Mouse (Mus musculus) midbrain, embryonic 10.5 days (tissue): ENCODE measurements at regions not wholly inside any gene's neighbourhood (a gene's known extent, or its start where the extent isn't known, plus 50 kb on each side); places are given as distances from the start of the nearest gene placed in this dataset.

Source experiments
- DNase-seq: peaks from one replicate; pipeline ENCODE4 v3.0.0-alpha.2; 2017; ENCODE audit warnings: low spot score
- H3K27ac ChIP-seq: fragments of 300-500 bp; sonication (generic); replicated peaks from 2 replicates; pipeline ENCODE4 v1.5.1; 2016; ENCODE audit warnings: mild to moderate bottlenecking
- H3K27me3 ChIP-seq: fragments of 300-500 bp; sonication (generic); 2 replicates; pipeline ENCODE4 v1.6.1; 2016; ENCODE audit warnings: low read depth, mild to moderate bottlenecking; ENCODE audit not compliant: poor library complexity, severe bottlenecking
- H3K36me3 ChIP-seq: fragments of 300-500 bp; sonication (generic); 2 replicates; pipeline ENCODE4 v1.6.1; 2016; ENCODE audit warnings: mild to moderate bottlenecking, moderate library complexity
- H3K4me1 ChIP-seq: fragments of 300-500 bp; sonication (generic); 2 replicates; pipeline ENCODE4 v1.6.1; 2016
- H3K4me3 ChIP-seq: fragments of 300-500 bp; sonication (generic); 2 replicates; pipeline ENCODE4 v1.5.1; 2016; ENCODE audit warnings: mild to moderate bottlenecking, moderate library complexity
- H3K9me3 ChIP-seq: fragments of 300-500 bp; sonication (generic); replicated peaks from 2 replicates; pipeline ENCODE4 v1.6.1; 2016; ENCODE audit warnings: mild to moderate bottlenecking
- WGBS: fragments of 180-500 bp; shearing (Covaris S2); methylation state at CpG from one replicate; pipeline ENCODE4 v1.1.7; 2016; 5-methylcytosine and 5-hydroxymethylcytosine counted together

- WGBS, result 45% methylated on average over 6 of the region's 6 CpGs
- no peak for DNase-seq
Observed at GRCm38 (mm10) chr6:145310601-145311000, 60.6 kb upstream of the Kras start.

GRCm38 (mm10) chr6:145309025-145309424, 59.0 kb upstream of the Kras start:
- WGBS, result 91% methylated on average over 3 of the region's 3 CpGs
- Histone ChIP-seq H3K36me3 (no peaks in the 10 kb centered on the region), H3K27ac (no peak overlapping the region), H3K9me3 (no peaks in the 10 kb centered on the region), H3K4me3 (no peak overlapping the region), H3K4me1 (peaks cover 18% of the 10 kb centered on the region), H3K27me3 (no peaks in the 10 kb centered on the region)
- no peak for DNase-seq

More at GRCm38 (mm10) chr6:145310601-145311000, 60.6 kb upstream of the Kras start:
- Histone ChIP-seq H3K36me3 (no peaks in the 10 kb centered on the region), H3K27ac (no peak overlapping the region; the same call in 1 of the 2 replicates), H3K4me1 (peaks cover 16% of the 10 kb centered on the region), H3K27me3 (no peaks in the 10 kb centered on the region), H3K9me3 (no peaks in the 10 kb centered on the region), H3K4me3 (no peak overlapping the region)

GRCm38 (mm10) chr6:145307237-145307636, 57.2 kb upstream of the Kras start:
- no peak for DNase-seq
- Histone ChIP-seq H3K4me3 (no peak overlapping the region), H3K4me1 (peaks cover 29% of the 10 kb centered on the region), H3K27me3 (peaks cover 11% of the 10 kb centered on the region; the same call in 1 of the 2 replicates), H3K36me3 (no peaks in the 10 kb centered on the region), H3K9me3 (no peaks in the 10 kb centered on the region), H3K27ac (peak overlapping the region; percentile 38; the same call in 1 of the 2 replicates)
- 95% methylated on average over 8 of the region's 8 CpGs for WGBS

- DNase-seq, result no peak
- Histone ChIP-seq H3K9me3 (no peaks in the 10 kb centered on the region), H3K36me3 (no peaks in the 10 kb centered on the region), H3K4me1 (peaks cover 29% of the 10 kb centered on the region), H3K27ac (peak overlapping the region; percentile 38; the same call in 1 of the 2 replicates), H3K27me3 (peaks cover 11% of the 10 kb centered on the region; the same call in 1 of the 2 replicates), H3K4me3 (no peak overlapping the region)
- 79% methylated on average over 18 of the region's 18 CpGs for WGBS
Observed at GRCm38 (mm10) chr6:145306331-145307124, 56.5 kb upstream of the Kras start.

- Histone ChIP-seq H3K4me3 (no peak overlapping the region), H3K27ac (no peak overlapping the region), H3K27me3 (peaks cover 11% of the 10 kb centered on the region; the same call in 1 of the 2 replicates), H3K9me3 (no peaks in the 10 kb centered on the region), H3K4me1 (peaks cover 26% of the 10 kb centered on the region), H3K36me3 (no peaks in the 10 kb centered on the region)
- 94% methylated on average over 5 of the region's 5 CpGs for WGBS
- no peak for DNase-seq
Observed at GRCm38 (mm10) chr6:145305669-145306068, 55.6 kb upstream of the Kras start.

- peak overlapping the region; percentile 76 for H3K27ac ChIP-seq
- WGBS, result 21% methylated on average over 18 of the region's 18 CpGs
- peak overlapping the region; percentile 30 for H3K4me3 ChIP-seq
Observed at GRCm38 (mm10) chr6:145303641-145304070, 53.6 kb upstream of the Kras start.

GRCm38 (mm10) chr6:145302907-145303640, 53.0 kb upstream of the Kras start:
- Histone ChIP-seq H3K27ac (peak overlapping the region; percentile 76), H3K9me3 (no peaks in the 10 kb centered on the region), H3K4me3 (peak overlapping the region; percentile 30), H3K36me3 (no peaks in the 10 kb centered on the region), H3K4me1 (peaks cover 25% of the 10 kb centered on the region), H3K27me3 (peaks cover 11% of the 10 kb centered on the region; the same call in 1 of the 2 replicates)
- peak; percentile 17 for DNase-seq
- 65% methylated on average over 22 of the region's 22 CpGs for WGBS

More at GRCm38 (mm10) chr6:145303641-145304070, 53.6 kb upstream of the Kras start:
- peak; percentile 46 for DNase-seq
- H3K9me3 ChIP-seq, result no peaks in the 10 kb centered on the region
- H3K4me1 ChIP-seq, result peaks cover 25% of the 10 kb centered on the region
- H3K27me3 ChIP-seq, result peaks cover 11% of the 10 kb centered on the region; the same call in 1 of the 2 replicates
- no peaks in the 10 kb centered on the region for H3K36me3 ChIP-seq

GRCm38 (mm10) chr6:145302105-145302504, 52.1 kb upstream of the Kras start:
- H3K4me1 ChIP-seq, result peaks cover 31% of the 10 kb centered on the region
- peaks cover 15% of the 10 kb centered on the region for H3K27me3 ChIP-seq
- H3K27ac ChIP-seq, result no peak overlapping the region
- H3K36me3 ChIP-seq, result no peaks in the 10 kb centered on the region
- DNase-seq, result no peak
- 92% methylated on average over 10 of the region's 10 CpGs for WGBS
- H3K4me3 ChIP-seq, result no peak overlapping the region
- H3K9me3 ChIP-seq, result no peaks in the 10 kb centered on the region

GRCm38 (mm10) chr6:145300266-145300858, 50.3 kb upstream of the Kras start:
- Histone ChIP-seq H3K27ac (no peak overlapping the region), H3K27me3 (peaks cover 15% of the 10 kb centered on the region), H3K9me3 (no peaks in the 10 kb centered on the region), H3K36me3 (no peaks in the 10 kb centered on the region), H3K4me1 (peaks cover 26% of the 10 kb centered on the region), H3K4me3 (no peak overlapping the region)
- DNase-seq, result no peak
- WGBS, result 58% methylated on average over 6 of the region's 6 CpGs
